Mouse (Mus musculus) kidney, adult 2 months (tissue): Measurements from ENCODE around the gene Rab9. TPM values are rescaled to one million over a fixed set of nuclear protein-coding genes. Genes with fewer than 3 reads are reported as not detected.

Experiments used
- DNase-seq: peaks from one replicate; pipeline ENCODE4 v3.0.0; 2021
- H3K27ac ChIP-seq: fragments of 200-500 bp; 2 replicates; pipeline ENCODE4 v1.5.1; 2012; ENCODE audit warnings: low read depth, low read length, control low read depth, inconsistent platforms; ENCODE audit not compliant: insufficient read depth
- H3K27me3 ChIP-seq: fragments of 200-500 bp; replicated peaks from 2 replicates; pipeline ENCODE4 v1.6.1; 2012; ENCODE audit warnings: mild to moderate bottlenecking, moderate library complexity, low read length, inconsistent platforms; ENCODE audit not compliant: control insufficient read depth, insufficient read depth
- H3K36me3 ChIP-seq: fragments of 200-500 bp; 2 replicates; pipeline ENCODE4 v1.6.1; 2012; ENCODE audit warnings: mild to moderate bottlenecking, moderate library complexity, low read length, inconsistent platforms; ENCODE audit not compliant: control insufficient read depth, insufficient read depth
- H3K4me1 ChIP-seq: fragments of 200-500 bp; 2 replicates; pipeline ENCODE4 v1.6.1; 2011; ENCODE audit warnings: low read length; ENCODE audit not compliant: control insufficient read depth, insufficient read depth
- H3K4me3 ChIP-seq: fragments of 200-500 bp; 2 replicates; pipeline ENCODE4 v1.5.1; 2011; ENCODE audit warnings: mild to moderate bottlenecking, low read depth, low read length, control low read depth; ENCODE audit not compliant: insufficient read depth
- CTCF ChIP-seq: fragments of 200-500 bp; conservative IDR thresholded peaks from 2 replicates; pipeline ENCODE4 v1.5.1; 2011; ENCODE audit warnings: low read depth, mild to moderate bottlenecking, control low read depth, low read length, moderate library complexity, mixed read lengths; ENCODE audit not compliant: insufficient read depth, insufficient read length
- POLR2A ChIP-seq: fragments of 200-500 bp; IDR thresholded peaks from one replicate; pipeline ENCODE4 v1.6.1; 2011; ENCODE audit warnings: low read depth, low read length, control low read depth
- WGBS: fragments of 180-500 bp; shearing (Covaris S2); methylation state at CpG from one replicate; pipeline ENCODE4 v1.1.7; 2018; 5-methylcytosine and 5-hydroxymethylcytosine counted together
- polyA plus RNA-seq: library from polyadenylated mRNA; depleted of rRNA; stranded (reverse); fragments of >200 nt; gene quantifications from 2 replicates; pipeline ENCODE4 v1.2.3, GENCODE M21; 2012

The Rab9 gene
- polyA plus RNA-seq, 1 experiment, result 14.6 TPM

DNA sequence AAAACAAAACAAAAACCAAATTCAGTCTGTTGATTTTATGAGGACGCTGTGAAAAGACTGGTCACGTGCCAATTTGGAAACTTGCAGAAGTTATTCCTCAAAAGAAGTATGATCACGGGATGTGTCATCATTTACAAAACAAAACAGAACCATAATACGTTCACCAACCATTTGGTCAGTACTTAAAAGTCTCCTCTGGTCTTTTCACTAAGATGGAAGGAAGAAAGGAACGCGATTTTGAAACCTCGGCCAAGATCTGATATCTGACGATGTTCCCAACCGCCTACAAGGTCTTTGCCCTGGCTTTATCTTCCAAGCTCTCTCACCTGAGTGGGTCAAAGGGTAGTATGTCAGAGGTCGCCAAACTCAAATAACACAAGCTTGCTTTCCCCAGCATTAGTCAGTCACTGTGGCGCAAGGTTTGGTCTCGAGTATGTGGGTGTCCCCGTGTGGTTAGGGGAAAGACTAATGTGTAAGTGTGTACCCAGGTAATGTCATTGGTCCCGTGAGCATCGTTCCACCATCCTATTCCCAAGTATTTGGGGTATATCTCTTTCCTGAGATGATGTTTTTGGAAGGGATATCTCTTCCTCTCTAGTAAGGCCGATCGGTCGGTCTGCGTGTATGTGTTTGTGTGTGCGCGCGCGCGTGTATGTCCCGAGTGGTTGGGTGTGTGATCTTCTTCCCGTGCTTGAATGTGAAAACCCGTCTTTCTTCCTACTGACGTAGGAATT, 869 bp downstream of the Rab9 start:
- peak overlapping the region; percentile 94 for H3K27ac ChIP-seq
- H3K4me3 ChIP-seq, result peak overlapping the region; percentile 97
- peak; percentile 44 for DNase-seq
- H3K27me3 ChIP-seq, result no peaks in the 10 kb centered on the region
- WGBS, result 1% methylated on average over 28 of the region's 28 CpGs
- no peak for TF ChIP-seq POLR2A
- no peak for TF ChIP-seq CTCF
- peaks cover 17% of the 10 kb centered on the region; the same call in 1 of the 2 replicates for H3K4me1 ChIP-seq
- no peaks in the 10 kb centered on the region; the same call in 1 of the 2 replicates for H3K36me3 ChIP-seq

DNA sequence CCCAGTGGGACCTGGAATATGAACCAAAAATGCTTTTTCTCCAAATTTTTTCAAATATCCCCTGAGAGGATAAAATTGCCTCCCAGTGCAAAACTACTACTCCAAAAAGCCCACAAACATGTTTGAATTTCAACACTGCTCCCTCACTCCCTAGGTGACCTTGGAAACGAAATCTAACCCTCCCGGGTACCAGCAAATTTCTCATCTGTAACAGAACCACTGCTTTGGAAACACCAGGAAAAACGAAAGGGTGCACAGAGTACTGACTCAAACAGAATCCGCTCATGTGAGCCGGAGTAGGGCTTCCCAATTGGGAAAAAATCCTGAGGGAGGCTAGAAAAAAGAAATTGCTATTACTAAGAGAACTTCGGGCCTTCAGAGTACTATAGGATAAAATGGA, 2.3 kb downstream of the Rab9 start:
- 16% methylated on average over 6 of the region's 6 CpGs for WGBS
- peaks cover 18% of the 10 kb centered on the region; the same call in 1 of the 2 replicates for H3K4me1 ChIP-seq
- H3K36me3 ChIP-seq, result no peaks in the 10 kb centered on the region; the same call in 1 of the 2 replicates
- peak; percentile 41 for DNase-seq
- no peaks in the 10 kb centered on the region for H3K27me3 ChIP-seq
- H3K27ac ChIP-seq, result peak overlapping the region; percentile 50; the same call in 1 of the 2 replicates
- TF ChIP-seq POLR2A, result no peak
- TF ChIP-seq CTCF, result no peak
- no peak overlapping the region for H3K4me3 ChIP-seq

DNA sequence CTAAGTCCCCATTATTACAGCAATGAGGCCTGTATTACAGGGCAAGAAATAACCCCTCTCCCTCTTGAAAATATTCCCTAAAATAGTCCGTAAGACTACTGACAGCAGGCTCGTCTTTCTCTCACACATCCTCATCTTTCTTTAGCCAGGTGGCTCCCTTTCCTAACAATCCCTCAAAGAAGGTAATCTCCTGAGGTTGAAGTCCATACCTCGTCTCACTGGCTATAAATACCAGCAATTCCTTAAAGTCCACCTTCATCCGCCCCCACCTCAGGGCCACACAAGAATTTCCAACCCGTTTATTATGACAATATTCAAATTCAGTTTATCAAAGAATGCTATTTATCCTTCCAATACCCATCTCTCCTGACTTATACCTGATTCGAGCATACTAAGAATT, 7.1 kb downstream of the Rab9 start:
- H3K4me1 ChIP-seq, result peaks cover 15% of the 10 kb centered on the region; the same call in 1 of the 2 replicates
- H3K27me3 ChIP-seq, result no peaks in the 10 kb centered on the region
- 66% methylated on average over 6 of the region's 6 CpGs for WGBS
- no peak for DNase-seq
- H3K4me3 ChIP-seq, result no peak overlapping the region
- TF ChIP-seq CTCF (no peak), POLR2A (no peak)
- H3K27ac ChIP-seq, result no peak overlapping the region
- no peaks in the 10 kb centered on the region; the same call in 1 of the 2 replicates for H3K36me3 ChIP-seq

DNA sequence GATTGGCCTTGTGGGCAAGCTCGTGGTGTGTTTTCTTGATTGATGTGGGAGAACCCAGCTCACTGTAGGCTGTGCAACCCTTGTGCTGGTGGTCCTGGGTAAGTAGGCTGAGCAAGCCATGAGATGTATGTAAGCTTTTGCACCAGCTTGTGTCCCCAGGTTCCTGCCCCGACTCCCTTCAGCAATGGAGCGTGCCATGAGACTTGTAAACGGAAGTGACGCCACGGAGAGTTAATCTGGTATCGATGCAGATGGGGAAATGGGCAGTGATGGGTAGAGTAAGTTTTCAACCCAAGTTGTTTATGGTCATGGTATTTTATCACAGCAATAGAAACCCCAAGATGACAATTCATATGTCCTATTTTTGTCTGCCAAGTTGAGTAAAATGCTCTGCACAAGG, 11.3 kb downstream of the Rab9 start:
- H3K27me3 ChIP-seq, result no peaks in the 10 kb centered on the region
- H3K4me1 ChIP-seq, result no peaks in the 10 kb centered on the region
- TF ChIP-seq CTCF (no peak), POLR2A (no peak)
- 85% methylated on average over 7 of the region's 7 CpGs for WGBS
- no peak overlapping the region for H3K4me3 ChIP-seq
- no peak overlapping the region for H3K27ac ChIP-seq
- no peak for DNase-seq
- H3K36me3 ChIP-seq, result no peaks in the 10 kb centered on the region

DNA sequence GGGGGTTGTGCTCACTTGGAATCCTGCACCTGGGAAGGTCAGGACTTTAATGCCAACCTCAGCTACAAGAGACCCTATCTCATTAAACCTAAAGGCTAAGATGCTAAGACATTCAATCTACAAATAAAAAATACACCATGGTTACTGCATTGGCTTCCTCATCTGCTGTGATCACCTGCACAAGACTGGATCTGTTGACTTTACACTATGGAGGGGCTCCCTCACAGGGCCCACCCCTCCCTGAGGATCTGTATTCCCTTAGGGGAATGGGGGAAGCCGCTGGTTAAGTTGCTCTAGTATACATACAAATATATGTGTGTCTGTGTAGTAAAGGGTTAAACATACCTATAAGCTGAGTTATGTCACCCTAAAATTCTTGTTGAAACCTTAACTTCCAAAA, 24.1 kb downstream of the Rab9 start:
- 94% methylated on average over 1 of the region's 1 CpGs for WGBS
- TF ChIP-seq POLR2A, result no peak
- no peak for TF ChIP-seq CTCF

DNA sequence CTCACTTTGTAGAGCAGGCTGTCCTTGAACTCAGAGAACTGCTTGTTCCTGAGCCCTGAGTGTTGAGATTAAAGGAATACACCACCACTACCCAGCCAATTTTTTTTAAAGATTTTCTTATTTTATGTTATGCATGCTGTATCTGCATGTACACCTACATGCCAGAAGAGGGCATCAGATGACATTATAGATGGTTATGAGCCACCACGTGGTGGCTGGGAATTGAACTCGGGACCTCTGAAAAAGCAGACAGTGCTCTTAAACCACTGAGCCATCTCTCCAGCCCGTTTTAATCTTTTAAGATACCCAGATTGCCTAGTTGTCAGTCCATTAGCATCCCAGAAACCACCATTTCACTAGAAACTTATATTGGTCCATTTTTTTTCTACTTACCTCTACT, 25.3 kb downstream of the Rab9 start:
- Histone ChIP-seq H3K27me3 (no peaks in the 10 kb centered on the region), H3K36me3 (no peaks in the 10 kb centered on the region; the same call in 1 of the 2 replicates), H3K27ac (no peak overlapping the region), H3K4me1 (no peaks in the 10 kb centered on the region), H3K4me3 (no peak overlapping the region)
- no peak for TF ChIP-seq CTCF
- no peak for TF ChIP-seq POLR2A
- WGBS, result 91% methylated on average over 3 of the region's 3 CpGs
- DNase-seq, result no peak

More for the DNA sequence above, 24.1 kb downstream of the Rab9 start:
- H3K4me3 ChIP-seq, result no peak overlapping the region
- DNase-seq, result no peak
- no peaks in the 10 kb centered on the region for H3K27me3 ChIP-seq
- no peaks in the 10 kb centered on the region; the same call in 1 of the 2 replicates for H3K36me3 ChIP-seq
- H3K4me1 ChIP-seq, result no peaks in the 10 kb centered on the region
- H3K27ac ChIP-seq, result no peak overlapping the region

DNA sequence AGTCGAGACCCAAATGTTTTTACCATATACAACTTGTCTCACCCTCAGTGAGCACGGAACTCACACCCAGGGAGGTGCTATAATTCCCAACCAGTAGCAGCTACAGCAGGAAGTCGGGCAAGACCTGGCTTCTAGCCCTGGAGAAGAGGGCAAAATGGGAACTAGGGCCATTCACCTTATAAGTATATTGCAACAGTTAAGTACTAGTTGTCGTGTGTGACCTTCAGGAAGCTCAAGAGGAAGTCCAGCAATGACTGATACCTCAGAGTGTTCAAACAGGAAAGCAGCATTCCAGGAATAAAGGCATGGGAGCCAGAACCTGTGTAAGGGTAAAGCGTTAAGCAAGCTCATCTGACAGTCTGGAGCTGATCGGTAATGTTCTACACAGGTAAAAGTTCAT, 26.1 kb downstream of the Rab9 start:
- Histone ChIP-seq H3K27ac (no peak overlapping the region), H3K36me3 (no peaks in the 10 kb centered on the region; the same call in 1 of the 2 replicates), H3K4me3 (no peak overlapping the region), H3K4me1 (no peaks in the 10 kb centered on the region), H3K27me3 (no peaks in the 10 kb centered on the region)
- TF ChIP-seq POLR2A, result no peak
- no peak for TF ChIP-seq CTCF
- WGBS, result 55% methylated on average over 6 of the region's 6 CpGs
- DNase-seq, result no peak
